Mouse (Mus musculus): Measurements from ENCODE around the gene Rprd1b.

Rprd1b gene

DNA sequence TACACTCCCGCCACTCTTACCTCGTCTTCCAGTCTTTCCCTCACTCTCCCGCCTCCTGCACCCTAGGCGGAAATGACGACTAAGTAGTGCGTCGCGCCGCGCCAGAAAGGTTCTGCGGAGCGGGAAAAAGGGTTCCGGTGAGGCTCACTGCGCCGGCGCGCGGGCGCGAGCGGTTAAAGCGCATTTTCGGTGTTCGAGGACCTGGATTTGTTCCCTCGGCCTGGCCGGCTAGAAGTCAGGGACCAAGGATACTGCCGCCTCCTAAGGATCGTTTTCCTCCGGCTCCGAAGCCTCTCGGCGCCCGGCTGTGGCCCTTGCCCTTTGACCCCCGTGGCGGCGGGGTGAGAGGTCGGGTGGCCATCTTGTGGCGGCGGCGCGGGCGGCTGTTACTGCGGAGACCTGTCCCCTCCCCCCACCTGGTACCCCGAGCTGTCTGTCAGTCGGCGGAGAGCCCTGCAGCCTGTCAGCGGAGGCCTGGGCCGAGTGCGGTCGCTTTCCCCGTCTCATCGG lies at the start of gene Rprd1b, which contains the start of gene Tti1:
Rprd1b (plus strand) TSS at position 144 of the 510 bp plus-strand sequence.
Tti1 (minus strand) TSS at position 80 of the 510 bp plus-strand sequence.
- DNase-seq (ENCODE audit: low spot score): peak; percentile 91

DNA sequence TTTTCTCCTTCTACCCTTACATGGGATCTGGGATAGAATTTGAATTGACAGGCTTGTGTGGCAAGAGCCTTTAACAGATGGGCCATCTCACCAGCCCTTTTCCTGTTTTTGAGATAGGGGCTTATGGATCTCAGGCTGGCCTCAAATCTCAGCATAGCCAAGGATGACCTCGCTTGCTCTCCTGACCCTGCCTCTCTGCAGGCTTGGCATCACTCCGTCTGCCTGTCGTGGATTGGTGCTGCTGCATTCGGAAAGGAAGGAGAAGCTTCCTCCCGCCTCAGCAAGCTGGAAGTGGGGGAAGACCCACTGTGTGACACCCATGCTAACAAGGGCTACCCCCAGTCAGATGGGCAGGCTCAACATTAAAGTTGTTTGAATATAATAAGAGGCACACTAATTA lies 49.1 kb upstream of the Rprd1b start:
- DNase-seq (ENCODE audit: low spot score): no peak

DNA sequence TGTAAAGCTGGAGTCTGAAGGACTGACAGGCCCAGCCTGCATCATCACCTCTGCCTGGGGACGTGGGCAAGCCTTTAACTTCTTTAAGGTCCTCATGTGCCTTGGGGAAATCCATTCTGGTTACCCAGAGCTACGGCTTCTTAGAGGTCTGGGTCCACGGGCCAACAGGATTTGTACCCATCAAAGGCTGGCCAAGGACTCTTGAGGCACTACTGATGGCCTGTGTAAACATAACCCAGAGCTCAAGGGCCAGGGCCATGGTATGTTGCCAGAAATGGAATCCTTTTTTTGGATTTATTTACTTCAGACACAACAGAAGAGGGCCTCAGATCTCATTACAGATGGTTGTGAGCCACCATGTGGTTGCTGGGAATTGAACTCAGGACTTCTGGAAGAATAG lies 45.6 kb upstream of the Rprd1b start:
- no peak for DNase-seq (ENCODE audit: low spot score)

DNA sequence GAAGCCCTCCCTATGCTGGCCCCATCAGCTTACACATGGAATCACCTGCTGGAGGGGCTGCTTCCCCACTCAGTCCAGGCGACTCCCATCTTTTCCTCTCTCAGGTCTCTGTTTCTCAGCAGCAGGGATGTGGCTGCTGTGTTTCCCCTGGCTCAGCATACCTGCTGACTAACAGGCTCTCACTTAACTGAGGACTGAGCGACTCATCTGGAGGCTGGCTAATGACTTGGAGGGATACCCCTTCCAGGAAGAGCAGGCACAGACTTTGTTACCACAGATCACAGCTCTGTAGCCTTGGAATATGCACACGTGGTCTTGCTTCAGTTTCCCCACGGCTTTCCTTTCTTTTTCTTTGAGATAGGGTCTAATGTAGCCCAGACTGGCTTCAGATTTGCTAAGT lies 45.0 kb upstream of the Rprd1b start:
- DNase-seq (ENCODE audit: low spot score): no peak

DNA sequence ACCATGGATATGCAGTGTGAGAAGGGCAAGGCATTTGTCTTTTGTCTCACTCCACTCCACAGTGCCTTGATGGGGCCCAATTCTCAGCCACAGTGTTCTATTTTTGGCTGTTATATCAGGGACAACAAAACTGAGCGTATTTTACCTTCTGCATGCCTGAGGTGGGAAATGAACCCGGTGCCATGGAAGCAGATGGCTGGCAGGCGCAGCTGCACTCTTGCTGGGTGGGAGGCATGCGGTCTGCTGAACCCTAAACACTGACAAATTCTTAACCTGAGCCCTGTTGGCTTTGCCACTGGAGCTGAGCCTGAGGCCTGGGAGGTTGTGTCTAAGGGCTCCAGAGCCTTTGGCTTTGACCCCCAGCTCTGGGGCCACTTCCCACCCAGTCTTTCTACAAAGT lies 42.7 kb upstream of the Rprd1b start:
- DNase-seq (ENCODE audit: low spot score): no peak

DNA sequence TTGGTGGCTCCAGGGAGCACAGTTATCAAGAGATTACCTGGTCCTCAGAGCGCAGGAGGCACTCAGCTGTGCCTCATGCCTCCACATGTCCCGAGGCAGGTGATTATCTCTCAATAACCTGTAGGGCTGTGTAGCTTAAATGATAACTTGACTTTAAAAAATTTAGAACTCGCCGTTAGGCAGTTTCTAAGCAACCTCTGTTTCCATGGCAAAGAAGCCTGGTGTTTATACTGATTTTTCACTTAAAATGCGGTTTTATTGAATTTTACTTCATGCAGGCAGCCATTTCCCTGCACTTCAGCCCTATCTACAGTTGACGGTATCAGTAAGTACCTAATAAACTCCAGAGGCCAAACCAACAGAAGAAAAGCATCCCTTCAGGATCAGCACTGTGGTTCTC lies 42.1 kb upstream of the Rprd1b start:
- no peak for DNase-seq (ENCODE audit: low spot score)

DNA sequence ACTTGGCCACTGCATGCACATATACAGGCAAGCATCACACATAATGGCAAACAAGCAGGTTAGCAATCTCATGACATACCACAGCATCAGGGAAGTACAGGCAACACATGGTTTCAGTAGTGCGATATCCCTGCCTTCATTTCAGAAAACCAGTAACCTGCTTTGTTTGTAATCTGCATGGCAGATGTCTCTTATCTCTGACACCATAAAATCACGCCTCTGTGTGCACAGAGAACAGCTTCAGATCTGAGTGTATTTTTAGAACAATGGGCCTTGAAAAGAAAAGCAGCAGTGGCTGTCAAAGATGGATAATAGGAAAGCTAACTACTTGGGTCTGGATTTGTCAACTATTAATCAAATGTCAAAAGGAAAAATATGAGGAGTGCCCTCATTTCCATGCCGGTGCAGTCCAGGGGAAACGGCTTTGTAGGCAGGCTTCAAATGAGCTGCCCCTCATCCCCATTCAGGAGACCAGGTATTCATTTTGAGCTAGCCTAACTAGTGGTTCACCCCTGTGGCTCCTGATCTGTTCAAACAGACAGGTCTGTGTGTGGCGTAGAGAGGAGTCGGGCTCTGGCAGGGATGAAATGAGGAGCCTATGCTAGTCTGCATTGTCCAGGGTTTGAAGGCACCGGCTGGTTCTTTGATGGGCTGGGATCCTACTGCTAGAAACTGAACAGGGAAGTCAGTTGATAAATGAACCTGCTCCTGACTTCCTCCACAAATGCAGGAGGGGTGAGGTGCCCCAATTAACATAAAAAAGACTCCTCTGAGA lies 39.7 kb upstream of the Rprd1b start:
- DNase-seq (ENCODE audit: low spot score): no peak

DNA sequence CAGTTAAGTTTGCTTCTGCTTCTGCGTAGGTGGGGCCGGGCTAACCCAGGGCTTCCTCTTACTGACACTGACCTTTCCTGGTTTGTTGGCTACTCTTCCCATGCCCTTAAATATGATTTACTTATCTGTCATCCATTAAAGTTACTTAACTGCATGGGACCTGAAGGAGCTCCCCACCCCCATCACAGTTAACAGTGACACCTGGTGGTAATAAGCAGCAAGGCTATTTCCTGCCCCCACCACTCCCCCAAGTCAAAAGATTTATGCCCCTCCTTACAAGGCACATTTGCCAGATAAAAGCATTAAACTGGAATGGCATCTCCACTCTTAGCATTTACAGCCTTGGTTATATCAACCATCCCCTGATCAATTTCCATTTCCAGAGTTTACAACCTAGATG lies 38.4 kb upstream of the Rprd1b start:
- no peak for DNase-seq (ENCODE audit: low spot score)

DNA sequence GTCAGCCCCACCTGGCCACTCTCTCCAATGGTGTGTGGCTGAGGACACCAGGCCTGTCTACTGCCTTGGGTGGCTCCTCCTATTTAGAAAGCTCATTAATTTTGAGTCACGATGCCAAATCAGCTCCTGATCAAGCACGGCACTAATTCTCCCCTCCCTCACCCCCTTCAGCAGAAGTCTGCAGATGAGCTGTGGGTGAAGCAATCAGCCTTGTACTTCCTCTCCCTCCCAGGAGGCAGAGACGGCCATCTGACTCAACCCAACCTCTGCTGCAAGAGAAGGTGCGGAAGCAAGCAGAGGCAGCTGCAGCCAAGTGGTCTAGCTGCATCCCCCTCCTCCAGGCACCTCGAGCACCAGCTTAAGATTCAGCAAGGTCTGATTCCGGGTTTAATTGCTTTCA lies 37.3 kb upstream of the Rprd1b start:
- no peak for DNase-seq (ENCODE audit: low spot score)

DNA sequence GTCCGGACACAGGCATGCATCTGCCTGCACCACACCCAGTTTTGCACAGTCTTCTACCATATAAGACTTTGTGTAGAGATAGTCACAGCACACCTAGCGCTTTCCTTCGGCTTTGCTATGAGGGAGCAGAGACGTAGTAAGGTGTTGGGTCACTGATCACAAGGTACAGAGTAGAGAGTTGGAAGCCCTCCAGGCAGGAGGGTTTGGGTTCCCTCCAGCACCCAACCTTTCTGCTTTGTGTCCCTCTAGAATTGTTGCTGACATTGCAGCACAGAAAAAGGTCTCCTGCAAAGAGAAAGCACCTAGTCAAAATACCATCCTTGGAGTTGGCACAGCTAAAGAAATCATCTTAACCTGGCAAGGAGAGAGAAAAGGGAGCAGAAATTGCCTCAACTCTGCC lies 35.8 kb upstream of the Rprd1b start:
- no peak for DNase-seq (ENCODE audit: low spot score)

DNA sequence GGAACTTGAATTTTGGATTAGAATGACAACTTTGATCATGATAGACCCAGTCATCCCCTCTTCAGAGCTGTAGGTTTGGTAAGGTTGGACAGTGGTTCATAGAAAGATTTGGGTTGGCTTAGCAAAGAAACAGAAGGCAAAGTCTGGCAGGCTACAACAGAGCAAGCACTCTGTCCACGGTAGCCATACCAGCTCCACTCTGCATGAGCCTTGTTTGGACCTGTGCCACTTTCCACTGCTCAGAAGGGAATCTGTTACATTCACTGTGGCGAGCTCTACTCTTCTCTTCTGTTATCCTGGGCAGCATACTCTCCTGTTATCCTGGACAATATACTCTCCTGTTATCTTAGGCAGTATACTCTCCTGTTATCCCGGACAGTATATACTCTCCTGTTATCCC lies 29.5 kb upstream of the Rprd1b start:
- no peak for DNase-seq (ENCODE audit: low spot score)

DNA sequence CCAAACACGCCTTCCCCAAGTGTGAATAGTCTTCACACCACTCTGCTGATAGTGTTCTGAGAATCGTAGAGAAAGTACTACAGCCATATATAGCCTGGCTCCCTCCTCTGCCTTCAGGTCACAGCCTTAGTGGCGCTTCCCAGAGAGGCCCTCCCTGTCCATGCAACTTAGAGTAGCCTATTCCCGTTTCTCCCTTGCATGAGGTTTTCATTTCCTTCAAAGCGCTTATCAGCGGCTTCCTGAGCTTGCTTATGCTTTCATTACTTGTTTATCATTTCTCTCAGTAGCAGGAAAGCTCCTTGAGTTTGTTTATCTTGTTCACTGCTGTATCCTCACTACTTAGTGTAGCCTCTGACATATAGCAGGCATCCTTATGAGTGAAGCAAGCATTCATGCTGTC lies 23.7 kb upstream of the Rprd1b start:
- DNase-seq (ENCODE audit: low spot score): no peak

DNA sequence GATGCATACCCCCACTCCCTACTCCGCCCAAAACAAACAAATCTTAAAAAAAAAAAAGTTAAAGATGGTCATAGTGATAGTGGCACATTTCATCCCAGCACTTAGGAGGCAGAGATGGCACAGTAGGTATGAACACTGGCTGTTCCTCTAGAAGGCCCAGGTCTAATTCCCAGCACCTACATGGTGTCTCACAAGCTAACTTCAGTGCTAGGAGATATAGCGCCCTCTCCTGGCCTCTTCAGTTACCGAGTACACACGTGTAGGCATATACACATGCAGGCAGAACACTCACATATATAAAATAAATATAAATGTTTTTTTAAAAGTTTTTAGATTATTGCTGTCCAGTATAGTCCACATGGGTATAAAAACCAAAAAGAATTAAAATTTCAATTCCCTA lies 22.7 kb upstream of the Rprd1b start:
- DNase-seq (ENCODE audit: low spot score): no peak

DNA sequence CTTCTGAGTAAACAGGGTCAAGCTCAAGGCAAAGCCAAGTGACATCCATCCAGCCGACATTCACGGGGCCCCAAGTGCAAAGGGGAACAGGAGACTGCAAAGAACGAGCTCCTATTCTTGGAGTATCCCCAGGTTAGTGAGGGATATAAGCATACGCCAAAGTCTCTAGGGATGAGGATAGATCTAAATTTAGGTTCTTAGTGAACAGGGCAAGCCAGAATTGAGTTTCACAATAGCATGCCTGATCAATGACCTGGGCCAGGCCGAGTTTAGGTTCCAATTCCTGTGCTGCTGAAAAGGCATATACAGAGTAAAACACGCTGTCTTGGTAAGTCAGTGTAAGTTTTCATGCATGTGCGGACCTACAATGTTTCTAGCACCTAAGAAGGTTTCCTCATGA lies 18.9 kb upstream of the Rprd1b start:
- DNase-seq (ENCODE audit: low spot score): no peak

DNA sequence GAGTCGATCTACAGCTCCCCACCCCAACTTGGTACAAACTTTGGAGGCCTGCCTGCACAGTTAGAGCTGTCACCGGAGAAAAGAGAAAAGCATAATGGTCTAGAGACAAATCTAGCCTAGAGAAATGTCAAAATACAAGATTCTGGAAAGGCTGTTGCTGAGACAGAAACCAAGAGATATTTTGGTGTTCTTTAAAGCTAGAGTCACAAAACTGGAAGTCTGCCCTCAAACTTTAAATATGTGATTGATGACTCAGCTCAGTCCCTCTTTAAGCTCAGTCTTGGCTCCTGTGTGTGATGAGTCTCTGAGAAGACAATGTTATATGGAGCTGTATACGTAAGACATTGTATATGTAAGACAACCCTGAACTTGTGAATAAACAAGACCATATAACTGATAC lies 15.7 kb upstream of the Rprd1b start:
- DNase-seq (ENCODE audit: low spot score): no peak

DNA sequence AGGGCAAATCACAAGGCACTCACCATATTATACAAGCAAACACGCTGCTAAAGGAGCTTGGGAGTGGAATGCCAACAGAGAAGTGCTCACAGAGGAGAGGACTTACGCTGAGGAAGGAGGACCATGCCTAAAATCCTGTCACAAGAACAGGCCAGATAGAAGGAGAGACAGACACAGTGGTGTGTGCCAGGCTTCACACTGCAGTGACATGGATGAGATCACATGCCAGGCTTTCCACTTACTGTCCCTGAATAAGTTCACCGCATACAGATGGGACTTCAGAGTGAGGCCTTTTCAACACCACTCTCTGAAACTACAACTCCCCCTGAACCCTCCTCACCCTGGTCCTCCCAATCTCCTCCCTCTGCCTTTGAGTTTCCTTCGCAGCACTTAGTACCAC lies 11.0 kb upstream of the Rprd1b start:
- DNase-seq (ENCODE audit: low spot score): no peak

DNA sequence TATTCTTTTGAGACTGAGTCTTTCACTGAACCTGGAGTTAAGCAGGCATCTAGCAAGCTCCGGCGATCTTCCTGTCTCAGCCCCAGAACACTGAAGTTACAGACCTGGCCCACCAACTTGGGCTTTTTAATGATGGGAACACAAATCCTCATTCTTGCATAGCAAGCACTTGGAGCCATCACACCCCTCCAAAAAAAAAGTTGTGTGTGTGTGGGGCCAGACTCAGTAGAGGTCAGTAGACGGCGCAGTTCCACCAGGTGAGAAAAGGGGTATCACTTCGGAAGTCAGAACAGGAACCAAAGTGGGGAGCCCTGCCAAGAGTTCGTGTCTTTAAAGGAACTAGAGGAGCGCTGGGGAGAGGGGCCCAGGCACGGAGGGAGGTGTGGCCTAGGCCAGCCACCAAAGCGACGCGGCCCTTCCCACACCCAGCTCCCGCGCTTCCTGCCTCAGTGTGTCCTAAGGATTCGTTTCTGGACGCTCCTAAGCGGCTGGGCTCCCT lies 393 bp upstream of the Rprd1b start:
- no peak for DNase-seq (ENCODE audit: low spot score)

DNA sequence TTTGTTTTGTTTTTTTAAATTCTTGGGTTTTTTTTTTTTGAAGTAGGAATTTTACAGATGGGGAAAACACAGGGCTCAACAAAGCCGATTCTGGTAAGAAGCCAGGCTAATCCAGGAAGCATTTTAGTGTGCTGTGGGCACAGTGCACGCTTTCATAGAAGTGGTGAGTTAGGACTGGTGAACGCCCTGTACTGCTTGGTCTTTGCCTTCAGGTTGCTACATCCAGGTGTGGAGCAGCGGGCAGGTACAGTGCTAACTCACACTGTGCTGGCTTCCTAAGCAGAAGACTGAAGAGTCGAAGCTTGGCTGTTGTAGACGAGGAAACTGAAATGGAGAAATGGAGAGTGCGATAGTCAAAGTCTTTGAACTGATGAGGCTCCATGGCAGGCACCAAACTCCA lies 1.7 kb downstream of the Rprd1b start:
- DNase-seq (ENCODE audit: low spot score): no peak

DNA sequence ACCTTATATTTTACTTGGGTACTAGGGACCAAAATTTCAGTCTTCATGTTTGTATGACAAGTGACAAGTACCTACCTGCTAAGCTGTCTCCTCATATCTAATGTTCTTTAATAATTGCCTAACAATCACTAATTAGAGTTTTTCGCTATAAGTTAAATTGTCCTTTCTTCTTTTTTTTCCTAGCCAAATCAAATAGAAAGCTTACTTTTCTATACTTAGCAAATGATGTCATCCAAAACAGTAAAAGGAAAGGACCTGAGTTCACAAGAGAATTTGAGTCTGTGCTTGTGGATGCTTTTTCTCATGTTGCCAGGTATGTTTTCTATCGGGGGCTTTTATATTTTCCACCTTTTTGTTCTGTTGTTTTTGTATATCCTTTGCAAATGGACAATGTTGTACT lies 7.5 kb downstream of the Rprd1b start:
- DNase-seq (ENCODE audit: low spot score): no peak

DNA sequence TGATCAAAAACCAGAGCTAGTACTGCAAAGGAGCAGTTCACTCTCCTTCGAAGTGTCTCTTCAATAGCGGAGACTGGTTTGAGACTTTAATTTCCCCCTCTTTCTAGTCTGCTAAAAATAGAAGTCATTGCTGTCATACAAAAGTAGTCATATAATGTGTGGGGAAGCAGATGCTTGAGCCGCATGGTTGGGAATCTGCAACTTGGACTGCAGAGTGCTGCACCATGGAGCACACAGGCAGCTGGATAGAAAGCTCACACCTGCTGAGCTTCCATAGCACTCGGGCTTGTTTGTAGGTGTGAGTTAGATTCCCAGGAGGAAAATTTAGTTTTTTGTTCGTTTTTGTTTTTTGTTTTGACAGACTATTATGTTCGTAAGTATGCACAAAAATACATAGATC lies 8.1 kb downstream of the Rprd1b start:
- no peak for DNase-seq (ENCODE audit: low spot score)

DNA sequence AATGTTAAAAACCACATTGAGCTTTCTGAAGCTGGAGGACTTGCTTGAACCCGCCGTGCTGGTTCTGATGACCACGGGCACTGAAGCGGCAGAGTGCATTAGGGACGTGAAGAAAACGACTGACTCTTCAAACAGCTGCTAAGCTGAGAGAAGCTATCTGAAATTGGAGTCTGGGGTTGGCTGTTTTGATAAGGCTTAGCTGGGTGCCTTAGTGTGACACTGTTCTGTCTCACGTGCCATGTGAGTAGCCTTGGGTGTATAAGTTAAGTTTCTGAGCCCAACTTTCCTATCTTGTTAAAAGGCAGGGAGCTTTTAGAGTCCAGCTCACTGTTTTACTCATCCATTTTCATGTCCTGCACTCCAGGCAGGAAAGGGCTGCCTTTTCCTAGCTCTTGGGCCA lies 8.7 kb downstream of the Rprd1b start:
- DNase-seq (ENCODE audit: low spot score): no peak

DNA sequence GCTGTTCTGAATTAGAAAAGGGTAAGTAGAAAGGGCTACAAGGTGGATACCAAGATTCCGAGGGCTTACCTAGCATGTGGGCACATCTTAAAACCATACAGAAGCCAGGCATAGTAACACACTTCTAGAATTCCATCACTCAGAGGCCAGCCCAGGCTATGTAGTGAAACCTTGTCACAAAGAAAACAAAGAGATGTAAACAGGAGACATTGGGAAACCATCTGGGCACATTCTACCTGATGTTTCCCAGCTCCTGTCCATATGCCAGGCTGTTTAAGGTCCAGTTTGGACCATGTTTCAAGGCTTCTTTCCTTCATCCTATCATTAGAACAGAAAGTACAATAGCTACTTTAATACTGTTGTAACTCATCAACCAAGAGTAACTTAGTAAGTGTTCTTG lies 9.3 kb downstream of the Rprd1b start:
- no peak for DNase-seq (ENCODE audit: low spot score)

DNA sequence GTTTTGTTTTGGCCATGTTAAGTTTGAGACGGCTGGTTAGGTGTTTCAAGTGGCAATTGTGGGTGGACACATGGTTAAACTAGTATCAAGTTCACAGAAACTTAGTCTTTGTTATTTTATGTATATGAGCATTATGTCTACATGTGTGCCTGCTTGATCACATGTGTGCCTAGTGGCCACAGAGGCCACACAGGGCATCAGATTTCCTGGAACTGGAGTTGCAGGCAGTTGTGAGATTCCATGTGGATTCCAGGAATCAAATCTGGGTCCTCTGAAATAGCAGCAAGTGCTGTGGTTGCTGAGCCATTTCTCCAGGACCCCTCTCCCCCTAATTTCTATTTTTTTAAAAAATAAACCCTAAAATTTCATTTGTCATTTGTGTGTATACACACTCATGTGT lies 11.4 kb downstream of the Rprd1b start:
- DNase-seq (ENCODE audit: low spot score): no peak

DNA sequence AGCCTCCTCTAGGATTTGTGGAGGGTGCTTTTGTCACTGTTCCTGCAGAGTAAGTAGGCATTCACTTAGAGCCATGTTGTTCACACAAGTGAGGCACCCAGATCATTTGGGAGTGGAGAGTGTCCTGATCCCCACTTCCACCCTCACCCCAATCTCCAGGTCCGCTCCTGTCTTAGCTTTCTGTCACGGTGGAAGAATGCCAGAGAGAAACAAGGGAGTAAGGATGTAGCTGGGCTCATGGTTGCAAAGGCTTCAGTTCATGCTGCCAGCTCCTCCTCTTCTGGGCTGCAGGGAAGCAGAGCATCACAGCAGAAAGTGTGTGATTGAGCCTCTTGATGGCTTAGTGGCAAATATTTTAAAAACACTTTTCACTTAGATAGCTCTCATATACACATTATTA lies 12.1 kb downstream of the Rprd1b start:
- DNase-seq (ENCODE audit: low spot score): no peak

All from urinary bladder, postnatal 25 days (tissue).